Mouse (Mus musculus) liver, embryonic 12.5 days (tissue): ENCODE measurements around the gene Rab3d. TPM values are rescaled to one million over a fixed set of nuclear protein-coding genes. Genes with fewer than 3 reads are reported as not detected.

Experiments used
- ATAC-seq: fragments of 200-750 bp; cut with Nextera tagmentation; 2 replicates; pipeline ENCODE4 v1.8.0; 2017; ENCODE audit warnings: moderate number of reproducible peaks, mild to moderate bottlenecking, moderate library complexity
- H3K27ac ChIP-seq: fragments of 300-500 bp; sonication (generic); 2 replicates; pipeline ENCODE4 v1.5.1; 2016; ENCODE audit warnings: mild to moderate bottlenecking
- H3K27me3 ChIP-seq: fragments of 300-500 bp; sonication (generic); replicated peaks from 2 replicates; pipeline ENCODE4 v1.6.1; 2016; ENCODE audit warnings: mild to moderate bottlenecking, moderate library complexity
- H3K36me3 ChIP-seq: fragments of 300-500 bp; sonication (generic); 2 replicates; pipeline ENCODE4 v1.6.1; 2016; ENCODE audit warnings: mild to moderate bottlenecking, moderate library complexity
- H3K4me1 ChIP-seq: fragments of 300-500 bp; sonication (generic); 2 replicates; pipeline ENCODE4 v1.6.1; 2016
- H3K4me2 ChIP-seq: fragments of 300-500 bp; sonication (generic); 2 replicates; pipeline ENCODE4 v1.6.1; 2016; ENCODE audit warnings: mild to moderate bottlenecking, moderate library complexity
- H3K4me3 ChIP-seq: fragments of 300-500 bp; sonication (generic); 2 replicates; pipeline ENCODE4 v1.5.1; 2016; ENCODE audit warnings: mild to moderate bottlenecking, moderate library complexity
- H3K9ac ChIP-seq: fragments of 300-500 bp; sonication (generic); 2 replicates; pipeline ENCODE4 v1.6.1; 2016; ENCODE audit warnings: mild to moderate bottlenecking, moderate library complexity
- H3K9me3 ChIP-seq: fragments of 300-500 bp; sonication (generic); replicated peaks from 2 replicates; pipeline ENCODE4 v1.6.1; 2016; ENCODE audit warnings: mild to moderate bottlenecking, moderate library complexity
- WGBS: fragments of 180-500 bp; shearing (Covaris S2); methylation state at CpG from one replicate; pipeline ENCODE4 v1.1.7; 2016; ENCODE audit not compliant: insufficient replicate concordance; 5-methylcytosine and 5-hydroxymethylcytosine counted together
- polyA plus RNA-seq: library from polyadenylated mRNA; unstranded; fragments of >200 nt; fragmentation: Nextera tagmentation; extraction: Ambion mirVana; gene quantifications from 2 replicates; pipeline ENCODE4 v1.2.1, GENCODE M21; 2016

The Rab3d gene
- polyA plus RNA-seq, 1 experiment from 2014 or later, result 6.5 TPM

GRCm38 (mm10) chr9:21936692-21937570 lies 18.9 kb upstream of the Rab3d start, which contains the start of gene Plppr2:
Gene Plppr2 (plus strand): TSS chr9:21937033.
- no peaks in the 10 kb centered on the region for H3K36me3 ChIP-seq
- H3K4me3 ChIP-seq, result peak within 1 kb of the TSS; percentile 53
- peak; percentile 89 for ATAC-seq
- peak within 1 kb of the TSS; percentile 55 for H3K9ac ChIP-seq
- no peaks in the 10 kb centered on the region for H3K9me3 ChIP-seq
- WGBS, result 3% methylated on average over 43 of the region's 43 CpGs
- peaks cover 33% of the 10 kb centered on the region for H3K27me3 ChIP-seq
- H3K4me2 ChIP-seq, result peak within 1 kb of the TSS; percentile 77
- H3K27ac ChIP-seq, result peak within 1 kb of the TSS; percentile 21; the same call in 1 of the 2 replicates
- peaks cover 36% of the 10 kb centered on the region for H3K4me1 ChIP-seq

- 58% methylated on average over 7 of the region's 7 CpGs for WGBS
- Histone ChIP-seq H3K4me1 (peaks cover 41% of the 10 kb centered on the region), H3K4me3 (no peak overlapping the region), H3K4me2 (no peak overlapping the region), H3K36me3 (no peaks in the 10 kb centered on the region), H3K27ac (no peak overlapping the region), H3K27me3 (peaks cover 33% of the 10 kb centered on the region), H3K9ac (no peak overlapping the region), H3K9me3 (no peaks in the 10 kb centered on the region)
- no peak for ATAC-seq
Measured at GRCm38 (mm10) chr9:21935466-21936131, 17.6 kb upstream of the Rab3d start.

- H3K4me1 ChIP-seq, result peaks cover 41% of the 10 kb centered on the region
- WGBS, result 66% methylated on average over 12 of the region's 12 CpGs
- H3K36me3 ChIP-seq, result no peaks in the 10 kb centered on the region
Measured at GRCm38 (mm10) chr9:21934021-21934420, 16.0 kb upstream of the Rab3d start.

GRCm38 (mm10) chr9:21932445-21933137 lies 14.6 kb upstream of the Rab3d start:
- H3K27ac ChIP-seq, result no peak overlapping the region
- H3K4me2 ChIP-seq, result peak overlapping the region; percentile 8; the same call in 1 of the 2 replicates
- H3K9ac ChIP-seq, result no peak overlapping the region
- ATAC-seq, result no peak
- H3K4me1 ChIP-seq, result peaks cover 45% of the 10 kb centered on the region
- 35% methylated on average over 12 of the region's 12 CpGs for WGBS
- no peaks in the 10 kb centered on the region for H3K36me3 ChIP-seq
- H3K9me3 ChIP-seq, result no peaks in the 10 kb centered on the region
- H3K27me3 ChIP-seq, result peaks cover 29% of the 10 kb centered on the region
- no peak overlapping the region for H3K4me3 ChIP-seq

More at GRCm38 (mm10) chr9:21934021-21934420, 16.0 kb upstream of the Rab3d start:
- Histone ChIP-seq H3K27me3 (peaks cover 34% of the 10 kb centered on the region), H3K4me2 (no peak overlapping the region), H3K9me3 (no peaks in the 10 kb centered on the region), H3K9ac (no peak overlapping the region), H3K4me3 (no peak overlapping the region), H3K27ac (no peak overlapping the region)
- ATAC-seq, result no peak

- 40% methylated on average over 2 of the region's 2 CpGs for WGBS
- ATAC-seq, result no peak
- Histone ChIP-seq H3K27ac (no peak overlapping the region), H3K4me3 (no peak overlapping the region), H3K9ac (no peak overlapping the region), H3K4me1 (peaks cover 45% of the 10 kb centered on the region), H3K9me3 (no peaks in the 10 kb centered on the region), H3K4me2 (no peak overlapping the region), H3K36me3 (no peaks in the 10 kb centered on the region), H3K27me3 (peaks cover 28% of the 10 kb centered on the region)
Measured at GRCm38 (mm10) chr9:21932006-21932405, 14.0 kb upstream of the Rab3d start.

GRCm38 (mm10) chr9:21929208-21929607 lies 11.2 kb upstream of the Rab3d start:
- H3K4me3 ChIP-seq, result no peak overlapping the region
- peaks cover 13% of the 10 kb centered on the region for H3K27me3 ChIP-seq

GRCm38 (mm10) chr9:21927208-21927753 lies 9.3 kb upstream of the Rab3d start, which contains the start of the genes Ccdc159 and Tmem205:
Gene Ccdc159 (plus strand): TSS chr9:21927471.
Gene Tmem205 (minus strand): TSS chr9:21927556.
- Histone ChIP-seq H3K4me2 (peak within 1 kb of the TSS; percentile 71), H3K27ac (peak within 1 kb of the TSS; percentile 37; the same call in 1 of the 2 replicates), H3K36me3 (peaks cover 7% of the 10 kb centered on the region), H3K4me1 (peaks cover 47% of the 10 kb centered on the region), H3K27me3 (0 out of 2 replicates have a peak, but pooled peaks cover 3% of the 10 kb centered on the region), H3K4me3 (peak within 1 kb of the TSS; percentile 57), H3K9ac (peak within 1 kb of the TSS; percentile 37), H3K9me3 (no peaks in the 10 kb centered on the region)
- under 1% methylated on average over 28 of the region's 28 CpGs for WGBS
- ATAC-seq, result peak; percentile 78

More at GRCm38 (mm10) chr9:21929208-21929607, 11.2 kb upstream of the Rab3d start:
- Histone ChIP-seq H3K9ac (no peak overlapping the region), H3K9me3 (no peaks in the 10 kb centered on the region), H3K4me2 (no peak overlapping the region), H3K36me3 (peaks cover 7% of the 10 kb centered on the region), H3K27ac (no peak overlapping the region), H3K4me1 (peaks cover 47% of the 10 kb centered on the region)
- ATAC-seq, result no peak
- 57% methylated on average over 3 of the region's 3 CpGs for WGBS

- peak overlapping the region; percentile 57 for H3K4me3 ChIP-seq
- peaks cover 42% of the 10 kb centered on the region for H3K4me1 ChIP-seq
- H3K36me3 ChIP-seq, result peaks cover 7% of the 10 kb centered on the region
- no peaks in the 10 kb centered on the region for H3K9me3 ChIP-seq
- ATAC-seq, result no peak
- H3K27me3 ChIP-seq, result 0 out of 2 replicates have a peak, but pooled peaks cover 3% of the 10 kb centered on the region
- H3K27ac ChIP-seq, result peak overlapping the region; percentile 37; the same call in 1 of the 2 replicates
- 5% methylated on average over 6 of the region's 6 CpGs for WGBS
- H3K4me2 ChIP-seq, result peak overlapping the region; percentile 71
- H3K9ac ChIP-seq, result peak overlapping the region; percentile 37
Measured at GRCm38 (mm10) chr9:21926784-21927183, 8.8 kb upstream of the Rab3d start.

GRCm38 (mm10) chr9:21926155-21926554 lies 8.2 kb upstream of the Rab3d start:
- H3K36me3 ChIP-seq, result peaks cover 9% of the 10 kb centered on the region
- H3K9ac ChIP-seq, result no peak overlapping the region
- H3K4me1 ChIP-seq, result peaks cover 38% of the 10 kb centered on the region
- ATAC-seq, result no peak
- no peaks in the 10 kb centered on the region for H3K9me3 ChIP-seq
- WGBS, result 60% methylated on average over 6 of the region's 6 CpGs
- 0 out of 2 replicates have a peak, but pooled peaks cover 3% of the 10 kb centered on the region for H3K27me3 ChIP-seq
- peak overlapping the region; percentile 71 for H3K4me2 ChIP-seq
- no peak overlapping the region; the same call in 1 of the 2 replicates for H3K27ac ChIP-seq
- peak overlapping the region; percentile 57; the same call in 1 of the 2 replicates for H3K4me3 ChIP-seq

GRCm38 (mm10) chr9:21925506-21925905 lies 7.5 kb upstream of the Rab3d start:
- H3K4me3 ChIP-seq, result no peak overlapping the region
- H3K9ac ChIP-seq, result no peak overlapping the region
- no peaks in the 10 kb centered on the region for H3K9me3 ChIP-seq
- H3K27ac ChIP-seq, result no peak overlapping the region
- 0 out of 2 replicates have a peak, but pooled peaks cover 3% of the 10 kb centered on the region for H3K27me3 ChIP-seq
- no peak for ATAC-seq
- H3K4me1 ChIP-seq, result peaks cover 38% of the 10 kb centered on the region
- peaks cover 9% of the 10 kb centered on the region for H3K36me3 ChIP-seq
- no peak overlapping the region for H3K4me2 ChIP-seq
- 85% methylated on average over 1 of the region's 1 CpGs for WGBS

- no peak overlapping the region for H3K9ac ChIP-seq
- ATAC-seq, result no peak
- peaks cover 9% of the 10 kb centered on the region for H3K36me3 ChIP-seq
- H3K4me1 ChIP-seq, result peaks cover 38% of the 10 kb centered on the region
- WGBS, result 83% methylated on average over 3 of the region's 3 CpGs
- H3K27ac ChIP-seq, result no peak overlapping the region
- no peaks in the 10 kb centered on the region for H3K9me3 ChIP-seq
- no peak overlapping the region for H3K4me2 ChIP-seq
- H3K27me3 ChIP-seq, result 0 out of 2 replicates have a peak, but pooled peaks cover 3% of the 10 kb centered on the region
- no peak overlapping the region for H3K4me3 ChIP-seq
Measured at GRCm38 (mm10) chr9:21925034-21925433, 7.0 kb upstream of the Rab3d start.
